Mouse (Mus musculus) CH12.LX (cell line): ENCODE measurements around the gene Cth. TPM values are rescaled to one million over a fixed set of nuclear protein-coding genes. Genes with fewer than 3 reads are reported as not detected.

Experiments used
- DNase-seq: peaks from one replicate; pipeline ENCODE4 v3.0.0-alpha.2; 2013; ENCODE audit errors: extremely low read depth
- H3K27ac ChIP-seq: 2 replicates; pipeline ENCODE4 v1.5.1; 2012; ENCODE audit warnings: low read depth, mild to moderate bottlenecking, control low read depth, moderate library complexity; ENCODE audit not compliant: insufficient read depth
- H3K27me3 ChIP-seq: replicated peaks from 2 replicates; pipeline ENCODE3; 2012; ENCODE audit warnings: inconsistent platforms
- H3K36me3 ChIP-seq, 2 experiments: replicated peaks in 1 of 2; 2 replicates each; pipeline versions ENCODE3 to v1.6.1; 2012; ENCODE audit warnings: inconsistent platforms in 1 of 2, low read length in 1 of 2, mild to moderate bottlenecking in 1 of 2, mixed read lengths in 1 of 2, moderate library complexity in 1 of 2; ENCODE audit not compliant: control insufficient read depth in 1 of 2, insufficient read depth in 1 of 2
- H3K4me1 ChIP-seq, 2 experiments: 2 replicates each; pipeline ENCODE4 v1.6.1; 2012; ENCODE audit warnings: inconsistent platforms in 1 of 2, moderate library complexity in 1 of 2; ENCODE audit not compliant: insufficient read depth in 2 of 2, control insufficient read depth in 1 of 2
- H3K4me2 ChIP-seq: 2 replicates; pipeline ENCODE4 v1.6.1; 2012; ENCODE audit warnings: low read depth, mild to moderate bottlenecking, control low read depth; ENCODE audit not compliant: poor library complexity, insufficient read depth, severe bottlenecking
- H3K4me3 ChIP-seq, 3 experiments: fragments of 150-350 bp in 1 of 3; sonication (generic) in 1 of 3; replicated peaks in 1 of 3; 2 replicates each; pipeline versions ENCODE3 to v1.5.1; 2011 to 2012; ENCODE audit warnings: low read depth in 2 of 3, low read length in 2 of 3, mild to moderate bottlenecking in 2 of 3, moderate library complexity in 2 of 3, control low read depth in 1 of 3, improper control_type of control experiment in 1 of 3, inconsistent platforms in 1 of 3, mixed read lengths in 1 of 3; ENCODE audit not compliant: poor library complexity in 1 of 3
- H3K79me2 ChIP-seq: replicated peaks from 2 replicates; pipeline ENCODE4 v1.6.1; 2012; ENCODE audit warnings: mild to moderate bottlenecking, moderate library complexity; ENCODE audit not compliant: control insufficient read depth, poor library complexity, insufficient read depth, severe bottlenecking; ENCODE audit errors: extremely low read depth
- H3K9ac ChIP-seq: 2 replicates; pipeline ENCODE4 v1.6.1; 2012; ENCODE audit warnings: low read depth, mild to moderate bottlenecking, control low read depth, moderate library complexity; ENCODE audit not compliant: insufficient read depth
- H3K9me3 ChIP-seq: replicated peaks from 2 replicates; pipeline ENCODE3; 2012; ENCODE audit warnings: low read length, inconsistent platforms, mixed read lengths
- CHD1 ChIP-seq: IDR thresholded peaks from 2 replicates; pipeline ENCODE4 v1.6.1; 2012; ENCODE audit warnings: low read depth, low read length, improper control_type of control experiment, inconsistent platforms
- CHD2 ChIP-seq: IDR thresholded peaks from 2 replicates; pipeline ENCODE4 v1.6.1; 2011; ENCODE audit warnings: low read length, improper control_type of control experiment
- E2F4 ChIP-seq: IDR thresholded peaks from 2 replicates; pipeline ENCODE4 v1.6.1; 2011; ENCODE audit warnings: low read depth, low read length, improper control_type of control experiment; ENCODE audit not compliant: insufficient replicate concordance
- EP300 ChIP-seq: IDR thresholded peaks from 2 replicates; pipeline ENCODE4 v1.6.1; 2011; ENCODE audit warnings: low read length, improper control_type of control experiment
- IRF4 ChIP-seq: IDR thresholded peaks from 2 replicates; pipeline ENCODE4 v1.6.1; 2014; ENCODE audit warnings: low read depth, mild to moderate bottlenecking, inconsistent platforms, low read length, improper control_type of control experiment
- KAT2A ChIP-seq: IDR thresholded peaks from 2 replicates; pipeline ENCODE4 v1.6.1; 2012; ENCODE audit warnings: low read length, improper control_type of control experiment, inconsistent platforms; ENCODE audit not compliant: insufficient replicate concordance
- MAFK ChIP-seq: IDR thresholded peaks from 2 replicates; pipeline ENCODE4 v1.6.1; 2011; ENCODE audit warnings: low read length, improper control_type of control experiment; ENCODE audit not compliant: insufficient replicate concordance
- MEF2A ChIP-seq: IDR thresholded peaks from 2 replicates; pipeline ENCODE4 v1.6.1; 2014; ENCODE audit warnings: low read depth, mild to moderate bottlenecking, inconsistent platforms, low read length, improper control_type of control experiment, borderline replicate concordance
- MXI1 ChIP-seq: IDR thresholded peaks from 2 replicates; pipeline ENCODE4 v1.6.1; 2011; ENCODE audit warnings: mild to moderate bottlenecking, low read depth, low read length, improper control_type of control experiment
- MYC ChIP-seq: IDR thresholded peaks from 2 replicates; pipeline ENCODE4 v1.6.1; 2011; ENCODE audit warnings: low read depth, mild to moderate bottlenecking, improper control_type of control experiment, low read length
- NELFE ChIP-seq: IDR thresholded peaks from 2 replicates; pipeline ENCODE4 v1.6.1; 2011; ENCODE audit warnings: low read depth, low read length, improper control_type of control experiment
- POLR2A ChIP-seq: IDR thresholded peaks from 2 replicates; pipeline ENCODE4 v1.6.1; 2011; ENCODE audit warnings: low read depth, mild to moderate bottlenecking, improper control_type of control experiment, low read length
- RAD21 ChIP-seq: IDR thresholded peaks from 2 replicates; pipeline ENCODE4 v1.6.1; 2011; ENCODE audit warnings: low read depth, mild to moderate bottlenecking, low read length, improper control_type of control experiment, moderate library complexity
- RCOR1 ChIP-seq: conservative IDR thresholded peaks from 2 replicates; pipeline ENCODE4 v1.6.1; 2012; ENCODE audit warnings: low read depth, mild to moderate bottlenecking, inconsistent platforms, low read length, improper control_type of control experiment
- SMC3 ChIP-seq: IDR thresholded peaks from 2 replicates; pipeline ENCODE4 v1.6.1; 2011; ENCODE audit warnings: low read depth, low read length, improper control_type of control experiment
- TBP ChIP-seq: conservative IDR thresholded peaks from 2 replicates; pipeline ENCODE4 v1.6.1; 2011; ENCODE audit warnings: low read depth, low read length, improper control_type of control experiment
- TCF12 ChIP-seq: IDR thresholded peaks from 2 replicates; pipeline ENCODE4 v1.6.1; 2014; ENCODE audit warnings: low read depth, mild to moderate bottlenecking, inconsistent platforms, low read length, improper control_type of control experiment
- ZC3H11A ChIP-seq: IDR thresholded peaks from 2 replicates; pipeline ENCODE4 v1.6.1; 2012; ENCODE audit warnings: low read depth, mild to moderate bottlenecking, inconsistent platforms, low read length, improper control_type of control experiment
- ZMIZ1 ChIP-seq: IDR thresholded peaks from 2 replicates; pipeline ENCODE4 v1.6.1; 2012; ENCODE audit warnings: low read depth, mild to moderate bottlenecking, inconsistent platforms, low read length, improper control_type of control experiment
- dilution Hi-C: fragments of 300-500 bp; cut with MboI; formaldehyde crosslinking; loops from 2 replicates; pipeline ENCODE4 v1.14.3; 2020; ENCODE audit warnings: low sequenced_read_pairs; ENCODE audit not compliant: extremely low pct_unique_long_range_greater_than_20kb, extremely low pct_ligation_motif_present
- in situ Hi-C: fragments of 300-500 bp; cut with MboI; formaldehyde crosslinking; loops from 3 replicates; pipeline ENCODE4 v1.14.3; 2019; ENCODE audit warnings: low sequenced_read_pairs, low pct_ligation_motif_present, low pct_unique_long_range_greater_than_20kb, mixed read lengths
- polyA plus RNA-seq: library from polyadenylated mRNA; unstranded; fragments of >175 nt; gene quantifications from 2 replicates; pipeline ENCODE4 v1.2.1, GENCODE M21; 2012; ENCODE audit warnings: low read depth; ENCODE audit not compliant: insufficient read length
- total RNA-seq, 2 experiments: library from RNA; depleted of rRNA; stranded (reverse); fragments of 300-350 nt in 1 of 2; fragments of >200 nt in 1 of 2; gene quantifications; 2 replicates each; pipeline ENCODE4 v1.2.3; 2012 to 2014

Gene Cth
- total and polyA plus RNA-seq, 3 experiments, result 187 to 637 (median 370) TPM

DNA sequence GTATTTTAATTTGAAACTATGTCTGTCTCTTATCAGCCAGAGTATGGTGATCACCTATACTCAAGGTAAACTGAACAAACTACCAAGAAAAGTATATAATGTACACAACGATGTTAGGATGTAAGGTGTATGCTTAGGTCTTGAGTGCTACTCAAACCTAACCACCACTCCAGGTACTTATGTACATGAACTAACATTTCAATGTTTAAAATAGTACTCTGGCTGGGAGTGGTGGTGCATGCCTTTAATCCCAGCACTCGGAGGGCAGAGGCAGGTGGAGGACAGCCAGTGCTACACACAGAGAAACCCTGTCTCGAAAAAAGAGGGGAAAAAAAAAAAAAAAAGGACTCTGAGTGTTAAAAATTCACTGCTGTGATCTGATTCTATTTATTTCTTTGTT lies 16.7 kb downstream of the Cth start:
- Histone ChIP-seq H3K4me3 (no peak overlapping the region), H3K36me3 (peaks cover 88 to 95% of the 10 kb centered on the region in 2 experiments), H3K27ac (no peak overlapping the region), H3K27me3 (no peaks in the 10 kb centered on the region)
- in situ Hi-C loops, result no loop called here
- no peak for TF ChIP-seq MAFK
- TF ChIP-seq POLR2A, result no peak
- TF ChIP-seq EP300, result no peak
- no peak for TF ChIP-seq CHD1
- no peak for TF ChIP-seq RCOR1
- no peak for TF ChIP-seq CHD2
- TF ChIP-seq ZMIZ1, result no peak
- no peak for TF ChIP-seq TBP
- TF ChIP-seq E2F4, result no peak
- TF ChIP-seq NELFE, result no peak
- TF ChIP-seq, all 38 proteins: peak for 0
- H3K9ac ChIP-seq, result no peak overlapping the region
- H3K79me2 ChIP-seq, result peaks cover 5% of the 10 kb centered on the region; the same call in 1 of the 2 replicates
- no peak for DNase-seq
- no peaks in the 10 kb centered on the region for H3K9me3 ChIP-seq
- H3K4me2 ChIP-seq, result no peak overlapping the region
- peaks cover 0 to 3% of the 10 kb centered on the region in 2 experiments; a peak in 2 of 4 replicates for H3K4me1 ChIP-seq
- dilution Hi-C loops, result no loop called here

GRCm38 (mm10) chr3:157901721-157902120 lies 23.2 kb downstream of the Cth start:
- Histone ChIP-seq H3K27ac (no peak overlapping the region), H3K9ac (no peak overlapping the region), H3K9me3 (no peaks in the 10 kb centered on the region), H3K27me3 (no peaks in the 10 kb centered on the region), H3K4me2 (no peak overlapping the region), H3K4me3 (no peak overlapping the region), H3K79me2 (no peaks in the 10 kb centered on the region), H3K4me1 (no peaks in the 10 kb centered on the region), H3K36me3 (peaks cover 82 to 94% of the 10 kb centered on the region in 2 experiments)
- in situ Hi-C loops, result no loop called here
- no peak for TF ChIP-seq SMC3
- TF ChIP-seq E2F4, result no peak
- no peak for TF ChIP-seq ZMIZ1
- no peak for TF ChIP-seq ZC3H11A
- no peak for TF ChIP-seq KAT2A
- TF ChIP-seq MEF2A, result no peak
- TF ChIP-seq RAD21, result no peak
- TF ChIP-seq IRF4, result no peak
- no peak for TF ChIP-seq TCF12
- TF ChIP-seq MXI1, result no peak
- TF ChIP-seq NELFE, result no peak
- TF ChIP-seq MYC, result no peak
- no peak for DNase-seq
- dilution Hi-C loops, result no loop called here
